Mouse (Mus musculus) thymus, adult 18-20 months (tissue): Measurements from ENCODE around the gene Borcs5.

Source experiments
- DNase-seq, 2 experiments: peaks; one replicate each; pipeline ENCODE4 v3.0.0; 2022; ENCODE audit warnings: mixed read lengths in 2 of 2

Borcs5 gene

DNA sequence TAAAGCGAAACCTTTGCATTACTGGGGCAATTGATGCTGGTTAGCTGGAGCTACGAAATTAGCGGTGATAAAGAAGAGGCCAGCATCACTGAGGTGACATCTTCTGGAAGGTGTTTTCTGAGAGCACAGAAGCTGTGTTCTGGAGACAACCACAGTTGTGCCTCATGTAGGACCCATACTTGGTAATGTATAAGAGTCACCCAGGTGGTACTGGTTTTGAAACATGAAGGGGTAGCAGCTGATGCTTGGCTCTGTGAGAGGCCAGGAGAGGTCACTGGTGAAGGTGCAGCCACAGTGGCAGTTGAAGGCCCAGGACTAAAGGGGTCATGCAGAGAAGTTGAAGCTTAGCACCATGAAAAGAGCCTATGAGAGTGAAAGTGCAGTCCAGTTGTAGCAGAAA is at the start of gene Borcs5:
TSS of gene Borcs5 (plus strand) at position 301 of the 400 bp plus-strand sequence.
- no peak for DNase-seq

DNA sequence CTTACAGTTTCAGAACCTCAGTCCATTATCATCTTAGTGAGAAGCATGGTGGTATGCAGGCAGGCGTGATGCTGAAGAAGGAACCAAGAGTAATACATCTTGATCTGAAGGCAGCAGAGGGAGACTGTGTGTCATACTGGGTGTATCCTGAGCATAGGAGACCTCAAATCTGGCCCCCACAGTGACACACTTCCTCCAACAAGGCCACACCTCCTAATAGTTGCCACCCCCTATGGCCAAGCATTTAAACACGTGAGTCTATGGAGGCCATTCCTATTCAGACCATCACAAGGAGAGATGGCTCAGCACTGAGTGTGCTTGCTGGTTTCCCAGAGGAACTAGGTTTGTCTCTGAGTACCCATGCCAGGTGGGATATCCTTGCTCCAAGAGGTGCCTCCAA is 47.7 kb upstream of the Borcs5 start:
- no peak for DNase-seq

DNA sequence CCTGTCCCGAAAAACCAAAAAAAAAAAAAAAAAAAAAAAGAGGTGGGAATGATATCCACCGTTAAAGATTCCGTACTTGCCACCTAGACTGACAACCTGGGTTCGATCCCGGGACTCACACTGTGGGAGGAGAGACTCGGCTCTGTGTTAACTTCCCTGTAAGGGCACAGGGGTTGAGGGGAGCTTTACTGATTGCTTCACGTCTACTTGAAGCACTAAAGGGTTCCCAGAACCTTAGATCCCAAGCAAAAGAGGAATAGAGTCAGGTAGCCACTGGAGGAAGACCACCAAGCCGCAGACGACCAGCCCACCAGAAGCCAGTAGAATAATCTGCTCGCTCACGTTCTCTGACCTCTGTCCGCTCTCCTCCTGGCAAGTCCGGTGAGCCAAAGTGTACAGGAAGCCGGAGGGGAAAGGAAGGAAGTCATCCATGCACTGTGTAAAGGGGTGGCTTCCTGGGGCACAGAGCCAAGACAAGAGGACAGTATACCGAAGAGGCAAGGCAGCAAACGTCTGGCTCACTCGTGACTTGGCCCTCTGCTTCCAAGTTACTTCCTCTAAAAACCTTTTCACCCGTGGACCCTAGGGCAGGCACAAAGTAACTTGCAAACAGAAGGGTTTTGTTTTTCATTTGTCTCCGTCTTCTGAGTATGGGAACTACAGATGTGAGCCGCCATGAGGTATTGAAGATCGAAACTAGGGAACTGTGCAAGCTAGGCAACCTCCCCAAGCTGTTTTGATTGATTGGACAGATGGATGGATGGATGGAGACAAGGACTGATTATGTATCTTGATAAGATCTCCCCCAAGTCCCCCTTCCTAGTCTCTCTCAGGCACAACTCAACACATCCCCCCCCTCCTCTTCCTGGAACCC is 44.5 kb upstream of the Borcs5 start:
- DNase-seq, result no peak

DNA sequence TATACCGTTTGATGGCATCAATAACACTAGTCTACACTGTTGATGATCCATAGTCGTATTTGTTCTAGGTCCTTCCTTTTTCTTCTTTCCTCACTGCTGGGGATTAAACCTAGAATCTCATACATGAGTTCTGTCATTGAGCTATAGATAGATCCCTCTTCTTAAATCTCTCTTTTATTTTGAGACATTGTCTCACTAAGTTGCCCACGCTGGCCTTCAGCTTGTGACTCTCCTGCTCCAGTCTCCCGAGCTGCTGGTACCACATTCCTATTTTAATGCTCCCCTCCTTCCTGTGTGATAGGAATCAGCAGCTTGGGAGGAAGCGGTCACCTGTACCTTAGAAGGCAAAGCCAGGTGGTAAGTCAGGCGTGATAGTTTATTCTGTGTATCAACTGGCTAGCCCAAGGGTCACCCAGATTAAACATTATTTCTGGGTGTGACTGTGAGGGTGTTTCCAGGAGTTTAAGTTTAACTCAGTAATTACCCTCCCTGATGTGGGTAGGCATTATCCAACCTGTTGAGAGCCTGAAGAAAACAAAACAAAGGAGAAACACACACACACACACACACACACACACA is 41.6 kb upstream of the Borcs5 start:
- DNase-seq, result no peak

DNA sequence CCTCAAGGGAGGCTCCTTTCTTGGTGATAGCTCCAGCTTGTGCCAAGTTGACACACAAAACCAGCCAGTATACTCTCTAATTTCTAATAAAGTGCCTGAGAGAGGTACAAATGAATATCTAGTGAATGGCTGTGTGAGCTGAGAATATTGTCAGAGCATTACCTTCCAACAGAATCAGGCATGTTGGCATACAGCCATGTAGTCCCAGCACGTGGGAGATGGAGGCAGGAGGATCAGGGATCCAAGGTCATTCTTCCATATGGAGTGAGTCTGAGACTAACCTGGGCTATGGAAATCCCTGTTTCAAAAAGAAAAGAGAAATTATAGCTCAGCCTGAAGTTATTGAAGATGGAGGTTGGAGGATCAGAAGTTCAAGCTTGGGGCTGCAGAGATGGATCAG is 40.1 kb upstream of the Borcs5 start:
- DNase-seq, result no peak

DNA sequence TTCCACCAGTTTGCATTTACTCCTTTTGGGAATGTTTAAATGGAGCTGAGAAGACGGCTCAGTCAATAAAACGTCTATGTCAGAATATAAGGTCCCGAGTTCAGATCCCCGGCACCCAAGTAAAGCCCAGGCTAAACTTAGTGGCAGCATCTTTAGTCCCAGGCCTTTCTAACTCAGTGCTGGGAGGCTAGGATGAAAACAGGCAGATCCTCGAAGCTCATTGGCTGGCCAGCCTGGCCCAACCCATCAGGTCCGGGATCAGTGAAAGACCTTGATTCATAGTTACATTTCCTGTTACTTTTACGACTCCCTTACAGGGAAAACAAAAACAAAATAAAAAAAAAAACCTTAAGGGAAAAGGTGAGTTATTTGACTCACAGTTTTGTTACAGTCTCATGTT is 38.2 kb upstream of the Borcs5 start:
- no peak for DNase-seq

DNA sequence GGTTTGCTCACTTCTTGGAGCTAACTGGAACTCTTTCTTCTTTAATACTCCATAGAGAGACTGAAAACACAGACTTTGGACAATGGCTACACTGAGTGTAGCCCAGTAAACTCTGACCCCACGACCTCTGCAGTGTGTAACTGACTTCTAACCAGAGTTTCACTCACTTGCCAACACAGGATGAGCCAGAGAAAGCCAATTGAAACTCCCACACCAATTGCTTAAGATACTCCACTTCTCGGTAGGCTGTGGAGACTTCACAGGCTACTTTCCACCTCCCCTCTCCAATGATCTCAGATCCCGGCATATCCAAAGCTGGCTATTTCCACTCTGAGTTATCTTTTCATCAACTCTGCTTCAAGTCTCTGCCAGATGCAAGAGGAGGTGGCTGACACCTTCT is 37.5 kb upstream of the Borcs5 start:
- DNase-seq, result no peak

DNA sequence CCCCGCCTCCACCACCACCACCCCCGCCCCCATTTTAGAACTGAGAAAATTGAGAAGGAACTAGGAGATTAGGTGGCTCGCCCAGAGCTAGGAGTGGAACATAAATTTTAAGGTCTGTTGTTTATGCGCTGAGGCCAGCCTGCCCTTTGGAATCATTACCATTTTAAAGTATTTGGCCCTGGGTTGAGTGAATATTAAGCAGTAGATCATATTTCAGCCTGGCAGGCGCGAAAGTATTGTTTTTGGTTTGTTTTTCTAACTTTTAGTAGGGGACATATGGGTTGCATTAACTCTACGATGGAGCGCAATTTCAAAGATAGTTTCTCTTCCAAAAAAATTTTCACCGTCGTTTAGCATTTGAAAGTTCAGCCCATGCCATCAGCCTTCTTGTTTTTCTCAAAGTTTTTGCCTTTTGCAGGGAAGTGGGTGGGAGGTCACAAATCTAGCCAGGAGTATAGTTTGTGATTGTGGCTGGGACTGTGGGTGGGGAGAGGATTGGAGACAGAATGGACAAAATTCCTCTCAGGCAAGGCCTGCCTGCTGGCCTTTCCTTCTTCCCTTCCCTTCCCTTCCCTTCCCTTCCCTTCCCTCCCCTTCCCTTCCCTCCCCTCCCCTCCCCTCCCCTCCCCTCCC is 36.8 kb upstream of the Borcs5 start:
- DNase-seq, result no peak

DNA sequence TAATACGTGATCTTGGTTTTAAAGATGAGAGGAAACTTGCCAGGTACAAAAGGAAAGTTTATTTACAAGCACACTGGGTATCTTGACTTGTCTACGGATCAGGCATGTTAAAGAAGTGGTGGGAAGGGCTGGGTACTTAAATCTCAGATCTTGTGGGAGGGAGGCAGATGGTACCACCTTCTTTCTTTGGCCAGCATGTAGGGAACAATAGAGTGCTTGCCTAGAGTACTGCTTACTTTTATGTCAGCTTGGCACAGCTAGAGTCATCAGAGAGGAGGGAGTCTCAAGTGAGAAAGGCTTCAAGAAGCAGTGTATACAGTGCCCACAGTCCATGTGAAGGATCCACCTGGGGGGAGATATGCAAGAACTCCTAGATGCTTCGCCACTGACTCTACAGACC is 34.1 kb upstream of the Borcs5 start:
- DNase-seq, result no peak

DNA sequence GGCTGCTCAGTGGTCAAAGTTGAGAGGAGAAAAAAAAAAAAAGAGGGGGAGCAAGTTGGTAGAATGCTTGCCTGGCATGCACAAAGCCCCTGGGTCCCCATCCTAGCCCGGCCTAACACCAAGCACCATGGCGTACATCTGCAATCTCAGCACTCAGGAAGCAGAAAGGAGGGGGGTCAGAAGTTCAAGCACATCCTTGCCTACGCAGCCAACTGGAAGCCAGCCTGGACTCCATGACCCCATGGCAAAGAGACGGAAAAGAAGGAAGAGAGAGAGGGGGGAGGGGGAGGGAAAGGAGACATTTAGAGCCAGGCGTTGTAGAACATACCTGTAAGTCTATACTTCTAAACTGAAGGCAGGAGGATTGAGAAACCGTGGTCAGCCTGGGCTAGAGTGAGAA is 32.8 kb upstream of the Borcs5 start:
- no peak for DNase-seq

DNA sequence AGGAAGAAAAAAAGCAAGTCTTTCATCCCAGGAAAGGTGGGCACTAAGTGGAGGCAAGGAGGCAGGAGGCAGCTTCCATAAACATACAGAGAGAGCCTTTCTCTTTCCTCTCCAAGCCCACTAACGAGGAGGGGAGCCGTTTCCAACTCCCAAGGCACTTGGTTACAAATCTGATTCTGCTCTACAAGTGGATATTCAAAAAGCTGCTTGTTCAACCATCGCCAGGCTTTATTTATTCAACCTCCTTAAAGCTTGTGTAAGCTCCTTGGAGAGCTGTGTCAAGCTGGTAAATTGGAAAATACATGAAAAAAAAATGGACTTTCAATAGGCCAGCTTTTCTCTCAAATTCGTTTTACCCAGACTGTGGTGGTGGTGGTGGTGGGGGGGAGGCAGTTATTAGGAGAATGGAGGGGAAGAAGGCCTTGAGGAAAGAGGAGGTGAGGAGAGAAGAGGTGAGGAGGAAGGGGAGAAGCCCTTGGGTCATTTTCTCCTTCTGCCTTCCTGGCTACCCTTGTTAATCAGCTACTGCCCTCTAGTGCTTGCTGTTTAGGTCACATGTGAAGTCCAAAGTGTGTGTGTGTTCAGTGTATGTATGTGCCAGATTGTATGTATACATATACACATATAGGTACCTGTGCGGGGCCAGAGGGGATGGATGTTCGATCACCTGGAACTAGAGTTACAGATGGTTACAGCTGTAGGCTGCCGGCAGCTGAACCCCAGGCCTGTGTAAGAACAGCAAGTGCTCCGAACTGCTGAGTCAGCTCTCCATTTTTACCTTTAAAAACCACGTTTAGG is 32.2 kb upstream of the Borcs5 start:
- no peak for DNase-seq

DNA sequence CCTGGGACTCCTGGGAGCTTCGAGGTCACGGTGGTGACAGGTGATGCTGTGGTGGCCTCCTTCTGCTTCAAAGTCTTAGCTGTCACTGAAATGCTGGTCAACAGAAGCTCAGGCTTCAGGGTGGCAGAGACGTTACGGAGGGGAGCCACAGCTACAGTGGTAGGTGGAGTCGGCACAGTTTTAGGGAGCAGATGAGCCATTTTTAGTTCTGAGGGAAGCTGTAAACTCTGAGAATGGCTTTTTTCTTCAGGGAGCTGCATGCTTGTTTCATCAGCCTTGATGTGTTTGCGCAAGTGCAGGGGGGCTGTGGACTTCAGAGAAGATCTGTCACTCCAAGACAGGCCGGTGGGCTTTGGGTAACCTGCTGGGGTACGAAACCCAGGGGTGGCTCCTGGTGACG is 28.9 kb upstream of the Borcs5 start:
- no peak for DNase-seq

DNA sequence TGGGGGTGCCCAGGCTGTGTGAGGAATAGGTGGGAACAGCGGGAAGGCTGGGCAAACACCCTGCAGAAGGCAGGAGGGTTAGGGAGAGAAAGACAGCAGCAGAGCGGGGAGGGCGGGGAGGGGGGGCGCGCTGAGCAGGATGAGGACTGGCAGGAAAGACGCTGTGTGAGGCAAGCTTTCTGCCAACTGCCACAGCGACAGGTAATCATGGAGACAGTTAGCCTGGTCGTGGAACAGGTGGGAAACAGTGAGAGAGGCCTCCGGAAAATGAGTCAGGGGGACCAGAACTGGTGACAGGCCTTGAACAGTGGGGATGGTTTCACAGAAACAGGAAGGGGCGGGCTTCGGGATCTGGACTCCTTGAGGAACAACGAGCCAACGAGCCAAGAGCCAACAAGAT is 27.4 kb upstream of the Borcs5 start:
- DNase-seq, result no peak

DNA sequence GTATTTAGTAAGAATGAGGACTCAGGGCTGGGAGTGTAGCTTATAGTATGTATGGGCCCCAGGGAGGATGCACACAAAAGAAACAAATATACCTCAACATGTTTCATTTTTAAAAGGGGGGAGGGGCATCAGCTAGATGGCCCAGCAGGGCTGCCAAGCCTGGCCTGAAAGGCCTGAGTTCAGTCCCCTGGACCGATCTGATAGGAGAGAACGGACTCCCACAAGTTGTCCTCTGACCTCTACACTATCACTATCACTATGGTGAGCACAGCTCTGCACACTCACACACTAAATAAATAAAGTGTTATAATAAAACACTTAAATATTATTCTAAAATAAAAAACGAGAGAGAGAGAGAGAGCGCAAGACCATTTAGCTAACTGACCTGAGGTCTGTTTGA is 25.0 kb upstream of the Borcs5 start:
- DNase-seq, result no peak

DNA sequence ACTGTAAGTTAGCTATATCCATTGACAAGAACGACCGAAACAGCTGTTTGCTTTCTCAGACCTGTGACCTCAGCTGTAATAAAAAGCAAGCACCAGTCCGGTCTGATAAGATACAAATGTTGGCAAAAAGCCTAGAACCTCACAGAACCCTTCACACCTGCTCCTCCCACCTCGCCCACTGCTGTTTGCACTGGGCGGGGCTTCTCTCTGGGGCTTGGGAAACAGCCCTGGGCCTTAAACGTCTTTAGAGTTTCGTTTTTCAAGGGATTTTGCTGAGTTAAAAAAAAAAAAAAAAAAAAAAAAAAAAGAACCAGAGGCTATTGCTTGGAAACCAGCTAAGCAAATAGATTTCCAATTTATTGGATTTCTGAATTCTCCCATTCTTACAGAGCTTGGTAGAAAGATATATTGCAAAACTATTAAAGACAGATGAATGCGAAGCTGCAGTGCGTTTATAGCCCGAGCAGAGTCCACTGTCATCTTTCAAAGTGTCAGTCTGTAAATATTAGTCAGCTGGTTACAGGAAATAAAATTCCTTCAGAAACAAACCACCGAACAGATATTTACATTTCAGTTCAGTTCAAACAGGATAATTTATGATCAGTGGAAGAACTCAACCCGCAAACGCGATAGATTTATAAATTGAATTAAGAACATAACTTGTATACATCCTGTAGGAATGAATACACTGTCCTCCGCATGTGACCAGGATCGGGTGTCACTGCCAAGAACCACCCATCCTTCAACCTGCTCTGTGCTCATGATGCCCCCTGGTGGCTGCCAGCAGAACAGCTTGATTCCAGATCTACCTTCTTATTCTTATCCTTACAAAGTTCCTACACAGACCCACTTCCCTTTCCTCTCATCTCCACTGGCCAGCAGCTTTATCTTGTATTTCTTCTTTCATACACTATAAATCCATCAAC is 24.3 kb upstream of the Borcs5 start:
- DNase-seq, result peak; percentile 47 to 49

DNA sequence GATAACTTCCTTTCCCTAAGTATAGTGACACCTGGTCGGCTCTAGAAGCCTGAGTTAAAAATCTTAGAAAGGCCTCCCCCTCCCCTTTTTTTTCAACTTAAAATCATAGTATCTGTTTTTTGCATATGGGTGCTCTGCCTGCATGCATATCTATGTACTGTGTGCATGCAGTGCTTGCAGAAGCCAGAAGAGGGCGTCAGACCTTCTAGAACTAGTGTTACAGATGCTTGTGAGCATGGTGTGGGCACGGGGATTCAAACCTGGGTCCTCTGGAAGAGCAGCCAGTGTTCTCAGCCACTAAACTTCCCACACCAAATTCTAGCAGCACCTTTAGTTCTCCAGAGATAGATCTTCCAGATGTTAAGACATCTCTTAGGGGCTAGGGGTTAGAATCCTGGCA is 21.7 kb upstream of the Borcs5 start:
- DNase-seq, result no peak

DNA sequence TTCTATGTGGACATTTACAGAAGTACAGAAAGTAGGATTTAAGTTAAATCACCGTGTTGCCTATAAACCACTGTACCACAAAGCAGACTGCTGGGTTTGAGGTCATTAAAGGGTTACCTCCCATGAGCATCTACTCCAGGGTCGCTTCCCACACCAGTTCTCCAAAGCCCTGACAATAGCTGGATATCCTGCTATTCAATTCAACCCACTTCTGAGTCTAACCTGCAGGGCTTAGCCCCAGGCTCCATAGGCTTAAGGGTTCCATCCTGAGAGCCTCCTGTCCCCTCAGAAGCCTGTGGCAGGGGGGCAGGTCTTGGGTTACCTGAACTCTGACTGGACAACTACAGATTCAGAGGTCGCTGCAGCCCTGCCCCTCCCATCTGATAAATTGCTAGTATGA is 19.2 kb upstream of the Borcs5 start:
- DNase-seq, result no peak

DNA sequence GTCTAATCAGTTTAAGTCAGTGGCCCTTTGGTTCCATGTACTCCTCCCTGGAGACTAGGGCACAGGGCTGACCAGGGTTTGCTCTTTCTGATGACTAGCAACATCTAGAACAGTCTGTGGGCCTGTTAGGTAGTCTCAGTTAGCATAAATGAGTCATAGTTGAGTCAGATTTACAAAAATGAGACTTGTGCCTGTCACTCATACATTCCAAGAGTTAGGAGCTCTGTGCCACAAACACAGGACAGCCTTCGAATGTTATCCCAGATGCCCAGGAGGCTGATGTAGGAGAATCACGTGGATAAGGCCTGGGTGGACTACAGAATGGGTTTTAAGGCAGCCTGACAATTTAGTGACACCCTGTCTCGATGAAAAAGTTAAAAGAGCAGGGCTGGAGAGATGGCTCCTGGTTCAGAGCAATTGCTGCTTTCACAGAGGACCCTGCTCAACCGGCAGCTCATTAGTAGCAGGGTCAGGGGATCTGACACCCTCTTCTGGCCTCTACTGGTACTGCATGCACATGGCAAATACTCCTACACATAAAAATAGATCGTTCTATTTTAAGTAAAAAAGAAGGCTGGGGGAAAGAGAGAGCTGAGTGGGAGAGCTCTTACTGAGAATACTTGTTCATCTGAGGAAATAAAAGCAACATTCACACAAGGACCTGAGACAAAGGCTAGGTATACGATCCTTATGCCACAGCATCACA is 18.3 kb upstream of the Borcs5 start:
- DNase-seq, result no peak

DNA sequence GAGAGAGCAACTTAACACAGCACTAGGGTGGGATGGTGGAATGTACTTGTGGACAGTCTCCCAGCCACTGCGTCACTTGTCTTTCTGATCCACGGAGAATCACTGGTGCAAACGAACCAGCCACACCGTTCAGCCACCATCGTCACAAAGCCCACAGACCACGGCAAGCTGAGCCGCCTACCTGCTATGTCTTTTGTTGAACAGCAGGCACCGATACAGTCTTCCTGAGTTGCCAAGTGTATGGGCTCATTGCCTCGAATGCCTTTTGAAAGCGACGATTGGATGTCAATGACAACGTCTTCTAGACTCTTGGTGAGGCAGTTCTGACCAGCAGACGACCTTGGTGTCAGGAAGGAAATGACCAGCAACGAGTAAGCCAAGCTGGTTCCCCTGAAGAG is 17.8 kb upstream of the Borcs5 start:
- DNase-seq, result no peak

DNA sequence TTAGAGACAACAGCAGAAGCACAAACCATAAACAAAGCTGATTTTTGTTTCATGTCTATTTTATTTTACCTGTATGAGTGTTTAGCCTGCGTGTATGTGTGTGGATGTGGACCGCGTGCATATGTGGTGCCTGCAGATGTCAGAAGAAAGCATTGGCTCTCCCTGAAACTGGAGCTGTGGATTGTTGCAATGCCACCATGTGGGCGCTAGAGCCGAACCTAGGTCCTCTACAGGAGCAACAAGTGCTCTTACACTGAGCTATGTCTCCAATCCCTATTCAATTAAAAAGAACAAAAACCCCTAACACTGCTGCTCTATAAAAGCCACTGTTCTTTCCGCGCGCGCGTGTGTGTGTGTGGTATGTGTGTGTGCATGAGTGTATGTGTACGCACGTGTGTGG is 13.9 kb upstream of the Borcs5 start:
- DNase-seq, result no peak

DNA sequence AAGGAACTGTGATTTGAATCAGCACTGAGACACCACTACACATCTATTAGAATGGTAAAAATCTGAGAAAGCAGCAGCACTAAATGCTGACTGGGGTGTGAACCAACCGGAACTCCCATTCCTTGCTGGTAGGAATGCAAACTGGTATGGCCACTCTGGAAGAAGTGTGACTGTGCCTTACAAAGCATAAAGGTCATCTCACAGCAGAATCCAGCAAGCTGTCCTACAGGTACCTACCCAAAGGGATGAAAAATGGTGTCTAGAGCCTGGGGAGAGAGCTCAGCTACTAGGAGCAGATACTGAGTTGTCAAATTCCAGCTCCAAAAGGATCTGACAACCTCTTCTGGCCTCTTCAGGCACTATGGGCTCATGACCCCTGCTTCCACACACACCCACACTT is 12.7 kb upstream of the Borcs5 start:
- no peak for DNase-seq

DNA sequence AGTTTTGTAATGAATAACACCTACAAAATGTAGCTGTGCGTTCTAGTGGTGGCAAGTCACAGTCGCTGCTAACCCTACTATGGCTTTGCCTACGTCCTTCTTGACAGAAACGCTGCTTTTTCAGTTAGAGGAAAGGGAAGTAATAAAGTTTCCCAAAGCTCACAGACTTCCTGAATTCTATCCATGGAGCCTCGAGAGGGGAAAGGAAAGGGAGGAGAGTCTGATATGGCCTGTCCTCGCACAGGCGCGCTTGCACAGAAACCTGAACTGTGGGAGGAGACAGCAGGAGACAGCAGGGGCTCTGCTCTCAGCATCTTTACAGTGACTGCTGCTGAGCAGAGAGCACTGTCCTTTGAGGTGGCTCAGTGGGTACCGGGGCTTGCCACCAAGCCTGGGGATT is 8.9 kb upstream of the Borcs5 start:
- no peak for DNase-seq
